Mouse (Mus musculus) midbrain, embryonic 13.5 days (tissue): ENCODE measurements around the gene Mthfd1l. TPM values are rescaled to one million over a fixed set of nuclear protein-coding genes. Genes with fewer than 3 reads are reported as not detected.
"Not testable (repeated sequence)": the region's sequence is repeated elsewhere in the genome, so short reads cannot be mapped to it uniquely, and the experiment has no call there.

Experiments
- ATAC-seq: fragments of 200-750 bp; cut with Nextera tagmentation; 2 replicates; pipeline ENCODE4 v1.8.0; 2017; ENCODE audit warnings: mild to moderate bottlenecking, moderate TSS enrichment, moderate library complexity
- H3K27ac ChIP-seq: fragments of 300-500 bp; sonication (generic); 2 replicates; pipeline ENCODE4 v1.5.1; 2015; ENCODE audit warnings: inconsistent platforms, mild to moderate bottlenecking, moderate library complexity
- H3K27me3 ChIP-seq: fragments of 300-500 bp; sonication (generic); 2 replicates; pipeline ENCODE4 v1.6.1; 2015; ENCODE audit warnings: mild to moderate bottlenecking, inconsistent platforms
- H3K36me3 ChIP-seq: fragments of 300-500 bp; sonication (generic); 2 replicates; pipeline ENCODE4 v1.6.1; 2015; ENCODE audit warnings: mild to moderate bottlenecking, inconsistent platforms
- H3K4me1 ChIP-seq: fragments of 300-500 bp; sonication (generic); replicated peaks from 2 replicates; pipeline ENCODE4 v1.6.1; 2015; ENCODE audit warnings: inconsistent platforms
- H3K4me2 ChIP-seq: fragments of 300-500 bp; sonication (generic); replicated peaks from 2 replicates; pipeline ENCODE4 v1.6.1; 2015; ENCODE audit warnings: moderate library complexity, mild to moderate bottlenecking, inconsistent platforms
- H3K4me3 ChIP-seq: fragments of 300-500 bp; sonication (generic); replicated peaks from 2 replicates; pipeline ENCODE4 v1.5.1; 2015; ENCODE audit warnings: mild to moderate bottlenecking, inconsistent platforms
- H3K9ac ChIP-seq: fragments of 300-500 bp; sonication (generic); replicated peaks from 2 replicates; pipeline ENCODE4 v1.6.1; 2015; ENCODE audit warnings: mild to moderate bottlenecking, inconsistent platforms
- H3K9me3 ChIP-seq: fragments of 300-500 bp; sonication (generic); 2 replicates; pipeline ENCODE4 v1.6.1; 2016; ENCODE audit warnings: mild to moderate bottlenecking, inconsistent platforms
- WGBS: fragments of 180-500 bp; shearing (Covaris S2); methylation state at CpG from one replicate; pipeline ENCODE4 v1.1.7; 2015; 5-methylcytosine and 5-hydroxymethylcytosine counted together
- polyA plus RNA-seq: library from polyadenylated mRNA; unstranded; fragments of >200 nt; fragmentation: Nextera tagmentation; extraction: Ambion mirVana; gene quantifications from 2 replicates; pipeline ENCODE4 v1.2.1, GENCODE M21; 2015

The Mthfd1l gene
- polyA plus RNA-seq, 1 experiment from 2014 or later, result 4.6 TPM

DNA sequence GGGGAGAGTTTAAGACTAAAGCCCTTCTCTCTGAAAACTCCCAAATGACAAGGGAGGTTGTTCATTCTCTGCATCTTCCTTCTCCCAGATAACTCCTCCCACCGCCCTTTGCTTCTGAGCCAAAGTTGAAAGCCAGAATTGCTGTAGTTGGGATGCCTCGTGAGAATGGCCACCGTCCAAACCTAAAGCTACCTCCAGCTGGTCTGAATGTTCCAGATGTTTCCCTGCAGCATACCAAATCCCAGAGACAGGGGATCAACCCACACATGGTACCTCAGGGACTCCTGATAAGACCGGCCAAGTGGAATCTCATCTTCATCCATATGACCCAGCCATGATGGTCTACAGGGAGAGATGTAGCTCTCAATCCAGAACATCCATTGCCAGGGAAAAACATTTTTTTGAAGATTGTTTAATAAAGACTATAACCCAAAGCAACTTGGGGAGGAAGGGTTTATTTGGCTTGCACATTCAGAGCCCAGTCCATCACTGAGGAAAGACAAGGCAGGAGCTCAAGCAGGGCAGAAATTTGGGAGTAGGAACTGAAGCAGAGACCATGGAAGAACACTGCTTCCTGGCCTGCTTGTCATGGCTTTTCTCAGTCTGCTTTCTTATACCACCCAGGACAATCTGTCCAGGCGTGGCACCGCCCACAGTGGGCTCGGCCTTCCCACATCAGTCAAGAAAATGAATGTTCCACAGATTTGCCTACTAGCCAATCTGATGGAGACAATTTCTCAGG lies 206.3 kb downstream of the Mthfd1l start:
- no peak overlapping the region for H3K9ac ChIP-seq
- no peaks in the 10 kb centered on the region for H3K9me3 ChIP-seq
- H3K4me3 ChIP-seq, result no peak overlapping the region
- H3K27ac ChIP-seq, result no peak overlapping the region
- no peaks in the 10 kb centered on the region for H3K27me3 ChIP-seq
- H3K4me2 ChIP-seq, result no peak overlapping the region
- H3K36me3 ChIP-seq, result no peaks in the 10 kb centered on the region
- no peak for ATAC-seq
- 91% methylated on average over 7 of the region's 7 CpGs for WGBS
- 0 out of 2 replicates have a peak, but pooled peaks cover 3% of the 10 kb centered on the region for H3K4me1 ChIP-seq

DNA sequence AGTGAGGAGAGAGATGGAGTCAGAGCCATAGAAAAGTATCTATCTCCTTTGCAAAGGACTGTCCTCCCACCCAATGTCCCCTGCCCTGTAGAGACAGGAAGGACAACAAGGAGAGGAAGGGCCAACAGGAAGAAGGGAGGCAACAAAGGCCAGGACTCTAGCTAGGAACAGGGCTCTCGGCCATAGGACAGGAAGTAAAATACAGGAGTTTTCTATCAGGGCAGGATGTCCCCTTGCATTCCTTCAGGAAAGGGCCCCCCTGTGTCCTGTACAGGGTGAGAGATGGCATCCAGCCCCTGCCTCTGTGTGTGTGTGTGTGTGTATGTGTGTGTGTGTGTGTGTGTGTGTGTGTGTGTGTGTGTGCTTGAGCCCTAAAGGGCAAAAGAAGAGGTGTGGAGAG lies 209.0 kb downstream of the Mthfd1l start:
- no peak for ATAC-seq
- no peaks in the 10 kb centered on the region for H3K4me1 ChIP-seq
- H3K27me3 ChIP-seq, result no peaks in the 10 kb centered on the region
- H3K4me2 ChIP-seq, result no peak overlapping the region
- H3K9me3 ChIP-seq, result no peaks in the 10 kb centered on the region
- WGBS, result 65% methylated on average over 1 of the region's 1 CpGs
- H3K4me3 ChIP-seq, result no peak overlapping the region
- H3K9ac ChIP-seq, result no peak overlapping the region
- no peaks in the 10 kb centered on the region for H3K36me3 ChIP-seq
- H3K27ac ChIP-seq, result no peak overlapping the region

DNA sequence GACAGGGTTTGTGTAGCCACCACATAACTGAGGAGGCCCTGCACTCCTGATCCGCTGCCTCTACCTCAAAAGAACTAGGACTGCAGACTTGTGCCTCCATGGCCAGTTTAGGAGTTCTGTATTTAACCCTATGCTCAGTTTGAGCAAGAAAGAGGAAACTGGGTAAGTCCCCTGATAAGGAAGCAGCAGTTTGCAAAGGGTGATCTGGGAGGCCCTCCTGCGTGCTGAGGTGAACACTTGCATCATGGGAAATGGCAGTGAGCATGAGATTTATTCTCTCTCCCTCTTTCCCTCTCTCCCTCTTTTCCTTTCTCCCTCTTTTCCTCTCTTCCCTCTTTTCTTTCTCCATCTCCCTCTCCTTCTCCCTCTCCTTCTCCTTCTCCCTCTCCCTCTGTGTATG lies 209.5 kb downstream of the Mthfd1l start:
- no peaks in the 10 kb centered on the region for H3K9me3 ChIP-seq
- no peaks in the 10 kb centered on the region for H3K36me3 ChIP-seq
- no peaks in the 10 kb centered on the region for H3K4me1 ChIP-seq
- ATAC-seq, result no peak
- H3K4me2 ChIP-seq, result no peak overlapping the region
- H3K9ac ChIP-seq, result no peak overlapping the region
- H3K4me3 ChIP-seq, result no peak overlapping the region
- H3K27me3 ChIP-seq, result no peaks in the 10 kb centered on the region
- H3K27ac ChIP-seq, result no peak overlapping the region
- WGBS, result 90% methylated on average over 2 of the region's 2 CpGs

DNA sequence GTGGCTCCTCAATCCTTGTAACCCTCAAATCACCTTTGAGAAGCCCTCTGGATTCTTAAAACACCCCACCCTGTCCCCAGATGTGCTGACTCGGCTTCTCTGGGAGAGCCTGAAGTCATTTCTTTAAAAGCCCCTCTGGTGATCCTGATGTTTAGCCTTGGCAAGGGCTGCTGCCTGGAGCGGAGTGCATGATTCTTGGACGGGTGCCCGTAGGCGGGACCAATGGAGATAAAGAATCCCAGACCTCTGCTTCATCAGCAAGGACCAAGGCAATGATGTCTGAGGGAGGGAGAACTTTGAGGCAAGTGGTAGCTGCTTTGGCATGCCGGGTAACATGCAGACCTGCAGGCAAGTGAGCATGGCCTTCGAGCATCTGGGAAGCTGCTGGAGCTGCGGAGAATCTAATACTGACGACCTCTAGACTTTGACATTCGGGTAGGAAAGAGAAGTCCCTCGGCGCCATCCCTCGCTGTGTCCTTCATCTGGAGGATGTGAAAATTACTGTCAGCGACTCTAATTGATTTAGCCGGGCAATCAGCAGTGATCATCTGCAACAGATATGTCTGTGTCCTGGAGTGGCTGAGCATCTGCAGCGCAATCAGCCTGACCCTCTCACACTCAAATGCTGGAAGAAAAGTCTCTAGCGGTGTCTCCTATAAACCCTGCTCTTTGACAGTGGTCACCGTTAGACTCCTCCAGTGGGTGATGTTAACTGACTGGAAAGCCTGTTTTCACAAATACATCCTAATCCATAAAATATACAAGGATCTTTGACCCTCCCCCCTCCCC lies 215.9 kb downstream of the Mthfd1l start:
- H3K27ac ChIP-seq, result peak overlapping the region; percentile 39; the same call in 1 of the 2 replicates
- no peak overlapping the region for H3K4me3 ChIP-seq
- no peaks in the 10 kb centered on the region for H3K27me3 ChIP-seq
- ATAC-seq, result 0 out of 2 replicates have a peak, but pooled peaks have one; percentile 45
- 75% methylated on average over 18 of the region's 18 CpGs for WGBS
- H3K36me3 ChIP-seq, result no peaks in the 10 kb centered on the region
- H3K4me2 ChIP-seq, result no peak overlapping the region
- H3K9ac ChIP-seq, result no peak overlapping the region
- H3K9me3 ChIP-seq, result no peaks in the 10 kb centered on the region
- peaks cover 6% of the 10 kb centered on the region; the same call in 1 of the 2 replicates for H3K4me1 ChIP-seq

DNA sequence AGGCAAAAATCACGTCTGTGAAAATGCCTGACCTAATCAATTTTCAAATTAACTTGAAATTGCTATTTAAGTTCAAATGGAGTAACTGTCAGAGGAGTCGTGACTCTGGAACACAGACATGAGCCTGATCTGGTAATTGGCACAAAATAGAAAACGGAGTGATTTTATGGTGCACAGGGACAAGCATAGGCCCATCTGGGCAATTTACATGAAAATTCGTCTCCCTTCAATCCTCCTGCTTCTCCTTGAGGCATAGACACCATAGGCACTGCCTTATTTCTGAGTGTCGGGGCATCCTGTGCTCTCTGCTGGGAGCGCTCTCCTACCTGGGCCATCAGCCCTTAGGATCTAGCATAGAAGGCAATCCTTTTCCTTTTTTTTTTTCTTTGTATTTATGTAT lies 216.5 kb downstream of the Mthfd1l start:
- no peak overlapping the region for H3K27ac ChIP-seq
- no peaks in the 10 kb centered on the region for H3K36me3 ChIP-seq
- H3K9ac ChIP-seq, result no peak overlapping the region
- H3K4me3 ChIP-seq, result no peak overlapping the region
- H3K4me2 ChIP-seq, result no peak overlapping the region
- 71% methylated on average over 6 of the region's 6 CpGs for WGBS
- no peaks in the 10 kb centered on the region for H3K9me3 ChIP-seq
- H3K27me3 ChIP-seq, result no peaks in the 10 kb centered on the region
- peak; percentile 50 for ATAC-seq
- peaks cover 6% of the 10 kb centered on the region; the same call in 1 of the 2 replicates for H3K4me1 ChIP-seq

DNA sequence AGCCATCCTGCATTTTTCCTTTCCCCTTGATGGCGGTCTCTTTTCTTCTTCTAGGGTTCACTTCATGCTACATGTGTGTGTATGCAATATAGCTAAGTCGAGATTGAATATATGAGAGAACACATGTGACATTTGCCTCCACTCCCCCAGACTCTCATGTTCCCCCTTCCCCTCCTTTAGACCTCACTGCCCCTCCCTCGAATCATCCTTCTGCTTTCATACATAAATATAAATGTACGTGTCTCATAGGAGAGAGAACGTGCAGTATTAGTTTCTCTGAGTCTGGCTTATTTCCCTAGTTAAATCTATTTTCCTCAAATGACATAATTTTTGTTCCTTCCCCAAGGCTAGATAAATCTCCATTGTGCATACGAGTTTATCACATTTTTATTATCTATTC lies 226.1 kb downstream of the Mthfd1l start:
- H3K27ac ChIP-seq, result no peak overlapping the region
- H3K9me3 ChIP-seq, result no peaks in the 10 kb centered on the region
- no peak overlapping the region for H3K9ac ChIP-seq
- H3K27me3 ChIP-seq, result no peaks in the 10 kb centered on the region
- WGBS, result 91% methylated on average over 6 of the region's 6 CpGs
- H3K4me1 ChIP-seq, result no peaks in the 10 kb centered on the region
- no peak overlapping the region for H3K4me2 ChIP-seq
- H3K4me3 ChIP-seq, result no peak overlapping the region
- no peak for ATAC-seq
- H3K36me3 ChIP-seq, result no peaks in the 10 kb centered on the region

DNA sequence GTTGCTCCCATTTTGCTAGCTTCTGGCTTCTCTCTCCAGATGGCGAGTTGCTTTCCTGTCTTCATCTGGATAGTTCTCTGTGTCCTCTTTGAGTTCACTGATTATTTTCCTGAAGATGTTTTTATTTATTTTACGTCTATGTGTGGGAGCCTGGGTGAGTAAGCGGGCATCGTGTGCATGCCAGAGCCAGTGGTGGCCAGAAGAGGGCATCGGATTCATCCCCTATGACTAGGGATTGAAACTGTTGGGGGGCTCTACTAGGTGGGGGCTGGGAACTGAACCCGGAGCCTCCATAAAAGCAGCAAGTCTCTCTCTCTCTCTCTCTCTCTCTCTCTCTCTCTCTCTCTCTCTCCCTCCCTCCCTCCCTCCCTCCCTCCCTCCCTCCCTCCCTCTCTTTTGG lies 227.0 kb downstream of the Mthfd1l start:
- Histone ChIP-seq H3K27me3 (no peaks in the 10 kb centered on the region), H3K36me3 (no peaks in the 10 kb centered on the region), H3K9me3 (no peaks in the 10 kb centered on the region), H3K4me2 (no peak overlapping the region), H3K9ac (no peak overlapping the region), H3K4me3 (no peak overlapping the region), H3K27ac (no peak overlapping the region), H3K4me1 (no peaks in the 10 kb centered on the region)
- no peak for ATAC-seq
- 86% methylated on average over 6 of the region's 6 CpGs for WGBS

DNA sequence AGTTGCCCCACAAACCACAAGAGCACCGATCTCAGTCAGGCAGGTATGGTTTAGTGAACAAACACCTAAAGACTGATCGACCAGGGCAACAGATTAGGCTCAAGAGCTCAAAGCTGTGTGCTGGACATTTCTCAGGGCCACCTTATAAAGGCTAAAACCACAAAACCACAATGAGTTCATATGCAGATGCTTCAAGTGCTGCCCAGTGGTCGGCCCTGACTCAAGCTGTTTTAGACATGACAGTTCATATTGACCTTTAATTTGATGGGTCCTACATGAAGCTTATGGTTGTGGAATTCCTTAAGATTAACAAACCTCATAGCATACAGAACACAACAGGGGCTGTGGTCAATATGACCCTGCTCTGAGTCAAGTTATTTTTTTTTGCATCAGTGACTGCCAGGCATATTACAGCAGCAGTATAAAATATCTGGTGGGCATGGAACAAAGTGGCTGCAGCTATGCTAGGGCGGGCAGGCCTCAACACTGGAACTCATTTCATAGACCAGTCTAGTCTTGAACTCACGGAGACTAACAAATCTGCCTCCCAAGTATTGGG lies 227.7 kb downstream of the Mthfd1l start:
- Histone ChIP-seq H3K9me3 (no peaks in the 10 kb centered on the region), H3K4me3 (no peak overlapping the region), H3K36me3 (no peaks in the 10 kb centered on the region), H3K27ac (no peak overlapping the region), H3K4me1 (no peaks in the 10 kb centered on the region), H3K27me3 (no peaks in the 10 kb centered on the region), H3K4me2 (no peak overlapping the region), H3K9ac (no peak overlapping the region)
- 96% methylated on average over 5 of the region's 5 CpGs for WGBS
- no peak for ATAC-seq

DNA sequence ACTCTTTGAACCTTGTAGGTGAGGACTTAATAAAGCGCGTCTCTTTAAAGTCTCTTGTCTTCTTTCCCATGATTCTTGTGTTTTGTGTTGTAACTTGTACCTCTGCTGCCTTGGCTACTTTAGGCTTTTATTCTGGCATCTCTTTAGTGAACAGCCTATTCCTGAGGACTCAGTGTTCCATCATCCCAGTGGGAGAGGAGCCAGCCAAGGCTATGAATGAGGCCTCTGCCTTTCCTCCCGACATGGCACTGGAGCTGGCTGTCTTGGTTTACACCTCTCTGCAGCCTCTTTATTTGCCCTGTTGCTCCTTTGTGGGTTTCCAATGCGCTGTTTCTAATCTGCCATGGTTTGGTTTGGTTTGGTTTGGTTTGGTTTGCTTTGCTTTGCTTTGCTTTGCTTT lies 228.2 kb downstream of the Mthfd1l start:
- no peak overlapping the region for H3K9ac ChIP-seq
- no peak for ATAC-seq
- no peak overlapping the region for H3K4me2 ChIP-seq
- no peaks in the 10 kb centered on the region for H3K27me3 ChIP-seq
- WGBS, result 93% methylated on average over 4 of the region's 4 CpGs
- no peaks in the 10 kb centered on the region for H3K9me3 ChIP-seq
- no peak overlapping the region for H3K4me3 ChIP-seq
- no peaks in the 10 kb centered on the region for H3K4me1 ChIP-seq
- no peaks in the 10 kb centered on the region for H3K36me3 ChIP-seq
- no peak overlapping the region for H3K27ac ChIP-seq

DNA sequence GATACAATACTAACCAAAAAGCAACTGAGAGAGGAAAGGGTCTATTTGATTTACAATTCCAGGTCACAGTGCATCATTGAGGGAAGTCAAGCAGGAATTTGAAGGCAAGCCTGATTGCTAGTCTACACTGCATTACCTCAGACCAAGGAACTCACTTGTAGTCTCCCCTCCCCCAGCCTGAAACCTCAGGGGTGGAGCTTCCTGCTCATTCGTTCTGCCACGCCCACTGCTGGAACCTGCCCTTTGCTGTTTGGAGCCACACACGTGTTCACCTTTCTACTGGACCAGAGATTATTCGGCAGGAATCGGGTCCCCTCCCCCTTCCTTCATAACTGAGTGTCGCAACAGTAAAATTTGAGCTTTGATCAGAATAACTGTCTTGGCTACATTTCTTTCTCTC lies 230.7 kb downstream of the Mthfd1l start:
- not testable (repeated sequence) for H3K27me3 ChIP-seq, H3K9me3 ChIP-seq, H3K4me3 ChIP-seq, H3K4me2 ChIP-seq, H3K9ac ChIP-seq, H3K4me1 ChIP-seq, H3K27ac ChIP-seq, ATAC-seq, H3K36me3 ChIP-seq
- WGBS, result 64% methylated on average over 6 of the region's 6 CpGs

DNA sequence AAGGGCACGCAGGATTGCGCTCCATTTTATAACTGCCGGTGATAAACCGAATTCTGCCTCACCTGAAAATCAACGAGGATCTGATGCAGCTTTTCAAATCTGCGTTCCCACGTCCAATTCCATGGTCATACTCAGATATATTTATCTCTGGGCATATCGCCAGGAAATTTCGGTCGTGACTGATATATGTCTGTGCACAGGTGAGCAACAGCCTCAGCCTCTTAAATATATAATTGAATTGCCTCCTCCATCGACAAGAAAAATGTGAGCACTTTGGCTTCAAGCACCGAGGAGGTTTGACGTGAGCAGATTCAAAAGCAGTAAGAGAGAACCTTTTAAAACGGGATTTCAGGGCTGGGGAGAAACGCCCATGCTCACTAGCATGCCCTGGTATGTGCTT lies 236.1 kb downstream of the Mthfd1l start:
- Histone ChIP-seq H3K4me1 (no peaks in the 10 kb centered on the region), H3K4me3 (no peak overlapping the region), H3K36me3 (no peaks in the 10 kb centered on the region), H3K9me3 (no peaks in the 10 kb centered on the region; the same call in 1 of the 2 replicates), H3K27me3 (no peaks in the 10 kb centered on the region), H3K4me2 (no peak overlapping the region), H3K9ac (no peak overlapping the region), H3K27ac (no peak overlapping the region)
- no peak for ATAC-seq
- WGBS, result 91% methylated on average over 15 of the region's 15 CpGs

DNA sequence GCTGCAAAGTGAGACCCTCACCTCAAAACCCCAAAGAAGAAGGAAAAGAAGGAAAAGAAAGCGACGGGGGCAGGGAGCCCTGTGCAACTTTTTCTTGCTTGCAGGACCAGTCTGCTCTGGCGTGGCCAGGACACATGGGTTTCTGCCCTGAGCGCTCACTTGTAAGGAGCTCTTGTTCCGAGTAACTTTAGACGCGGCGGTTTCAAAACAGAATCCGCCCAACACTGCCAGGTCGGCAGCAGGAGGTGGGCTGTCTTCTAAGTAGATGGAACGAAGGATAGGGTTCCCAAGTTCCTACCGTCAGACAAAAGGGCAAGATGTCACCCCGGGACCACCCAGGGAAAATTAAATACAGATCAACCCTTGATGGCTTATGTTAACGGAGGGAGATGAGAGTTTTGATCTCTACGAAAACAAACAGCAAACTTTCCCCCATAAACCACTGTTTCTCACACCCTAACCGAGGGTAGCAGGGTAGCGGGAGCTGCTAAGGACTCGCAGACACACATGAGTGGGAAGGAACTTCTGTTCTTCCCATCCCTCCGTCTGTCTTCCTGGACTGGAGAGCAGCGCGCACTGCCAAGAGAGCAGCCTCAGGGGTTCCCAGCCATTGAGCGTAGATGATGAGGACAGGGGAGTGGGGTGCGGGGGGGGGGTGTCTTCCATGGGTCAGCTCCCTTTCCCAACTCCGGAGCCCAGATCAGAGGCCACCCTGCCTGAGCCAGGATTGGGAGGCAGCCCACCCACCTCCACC lies 237.6 kb downstream of the Mthfd1l start:
- 46% methylated on average over 24 of the region's 24 CpGs for WGBS
- no peaks in the 10 kb centered on the region for H3K4me1 ChIP-seq
- H3K9ac ChIP-seq, result no peak overlapping the region
- ATAC-seq, result no peak
- no peaks in the 10 kb centered on the region; the same call in 1 of the 2 replicates for H3K9me3 ChIP-seq
- H3K36me3 ChIP-seq, result no peaks in the 10 kb centered on the region
- H3K27me3 ChIP-seq, result no peaks in the 10 kb centered on the region
- H3K27ac ChIP-seq, result no peak overlapping the region
- H3K4me2 ChIP-seq, result peak overlapping the region; percentile 13; the same call in 1 of the 2 replicates
- H3K4me3 ChIP-seq, result no peak overlapping the region
